Mouse (Mus musculus) spleen, embryonic (tissue): ENCODE results near the gene Hjurp.

Source experiments
- CTCF ChIA-PET: fragments of 350-600 bp; sonication (Branson Sonifier 250); formaldehyde crosslinking; loops from one replicate; lab custom pipeline; 2022; lab: Charles Lee

The Hjurp gene

GRCm38 (mm10) chr1:88247660-88248059, 29.8 kb downstream of the Hjurp start:
- CTCF ChIA-PET, result no interaction called here

- CTCF ChIA-PET, result no interaction called here
These were observed 31.0 kb downstream of the Hjurp start for GRCm38 (mm10) chr1:88246386-88246785.

- CTCF ChIA-PET, result no interaction called here
These were observed 31.6 kb downstream of the Hjurp start for GRCm38 (mm10) chr1:88245881-88246280.

- CTCF ChIA-PET, result no interaction called here
These were observed 33.6 kb downstream of the Hjurp start for GRCm38 (mm10) chr1:88243861-88244260.

GRCm38 (mm10) chr1:88240579-88240978, 36.9 kb downstream of the Hjurp start:
- CTCF ChIA-PET, result no interaction called here

GRCm38 (mm10) chr1:88240072-88240471, 37.4 kb downstream of the Hjurp start:
- CTCF ChIA-PET, result no interaction called here

GRCm38 (mm10) chr1:88238771-88239170, 38.7 kb downstream of the Hjurp start:
- CTCF ChIA-PET, result no interaction called here

- CTCF ChIA-PET, result no interaction called here
These were observed 40.1 kb downstream of the Hjurp start for GRCm38 (mm10) chr1:88237311-88237710.

- CTCF ChIA-PET, result interaction anchor here (0.6 kb wide), 1 partner anchor 50 kb away, joined by 5 read pairs; no protein-coding TSS in a partner anchor
These were observed 41.5 kb downstream of the Hjurp start for GRCm38 (mm10) chr1:88235894-88236415.

- CTCF ChIA-PET, result interaction anchor here (0.6 kb wide), 1 partner anchor 49 kb away, joined by 5 read pairs; no protein-coding TSS in a partner anchor
These were observed 42.2 kb downstream of the Hjurp start for GRCm38 (mm10) chr1:88235046-88235893.

- CTCF ChIA-PET, result no interaction called here
These were observed 42.8 kb downstream of the Hjurp start for GRCm38 (mm10) chr1:88234646-88235045.

- CTCF ChIA-PET, result no interaction called here
These were observed 43.2 kb downstream of the Hjurp start for GRCm38 (mm10) chr1:88234248-88234610.

- CTCF ChIA-PET, result no interaction called here
These were observed 43.8 kb downstream of the Hjurp start for GRCm38 (mm10) chr1:88233421-88234247.

- CTCF ChIA-PET, result no interaction called here
These were observed 44.6 kb downstream of the Hjurp start for GRCm38 (mm10) chr1:88232664-88233380.

GRCm38 (mm10) chr1:88231803-88232499, 45.5 kb downstream of the Hjurp start:
- CTCF ChIA-PET, result interaction anchor here (0.7 kb wide), 1 partner anchor 16 kb away, joined by 3 read pairs; no protein-coding TSS in a partner anchor

- CTCF ChIA-PET, result interaction anchor here (0.7 kb wide), 1 partner anchor 17 kb away, joined by 3 read pairs; no protein-coding TSS in a partner anchor
These were observed 46.2 kb downstream of the Hjurp start for GRCm38 (mm10) chr1:88230981-88231802.

- CTCF ChIA-PET, result no interaction called here
These were observed 47.0 kb downstream of the Hjurp start for GRCm38 (mm10) chr1:88230421-88230820.

GRCm38 (mm10) chr1:88229986-88230385, 47.4 kb downstream of the Hjurp start:
- CTCF ChIA-PET, result no interaction called here

GRCm38 (mm10) chr1:88229566-88229965, 47.9 kb downstream of the Hjurp start:
- CTCF ChIA-PET, result no interaction called here

- CTCF ChIA-PET, result no interaction called here
These were observed 49.3 kb downstream of the Hjurp start for GRCm38 (mm10) chr1:88228121-88228520.
